Mouse (Mus musculus): ENCODE measurements at regions not wholly inside any gene's neighbourhood (a gene's known extent, or its start where the extent isn't known, plus 50 kb on each side); places are given as distances from the start of the nearest gene placed in this dataset.

DNA sequence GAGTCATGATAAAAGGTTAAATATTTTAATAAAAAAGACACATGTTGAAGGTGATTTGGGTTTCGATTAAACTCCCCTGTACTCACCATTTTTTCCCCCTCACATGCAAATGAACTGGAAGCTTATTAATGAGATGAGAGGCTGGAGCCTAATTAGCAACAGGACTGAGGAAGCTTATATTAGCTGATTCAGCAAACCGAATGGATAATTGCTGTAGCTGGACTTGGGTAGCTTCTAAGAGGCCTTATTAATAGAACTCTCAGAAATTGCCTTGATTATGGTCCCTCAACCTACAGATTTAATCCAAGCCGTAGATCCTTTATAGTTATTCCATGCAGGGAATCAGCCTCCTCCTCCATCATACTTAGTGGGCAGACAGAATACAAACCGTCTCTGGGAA, 369.7 kb downstream of the Lmx1a start:
- H3K9ac ChIP-seq (ENCODE audit: low read length) = no peak overlapping the region
- no peaks in the 10 kb centered on the region for H3K27me3 ChIP-seq (ENCODE audit: control insufficient read depth, insufficient read depth, low read length)
- H3K4me1 ChIP-seq (replicated peaks; ENCODE audit: control insufficient read depth, insufficient read depth, low read length) = peaks cover 4% of the 10 kb centered on the region; the same call in 1 of the 2 replicates
- no peaks in the 10 kb centered on the region for H3K9me3 ChIP-seq (ENCODE audit: control insufficient read depth, low read length)
- WGBS = 58% methylated on average over 4 of the region's 4 CpGs
- no peaks in the 10 kb centered on the region for H3K36me3 ChIP-seq (ENCODE audit: control insufficient read depth, insufficient read depth, low read length)
- H3K4me3 ChIP-seq (ENCODE audit: low read depth, low read length) = no peak overlapping the region
- no peak overlapping the region for H3K27ac ChIP-seq (ENCODE audit: low read depth, low read length)
- no peak overlapping the region for H3K4me2 ChIP-seq (ENCODE audit: low read depth, low read length, severe bottlenecking)
- no peak for DNase-seq (ENCODE audit: low spot score)
- peak; percentile 58 for ATAC-seq (replicated peaks; ENCODE audit: low FRiP score)

DNA sequence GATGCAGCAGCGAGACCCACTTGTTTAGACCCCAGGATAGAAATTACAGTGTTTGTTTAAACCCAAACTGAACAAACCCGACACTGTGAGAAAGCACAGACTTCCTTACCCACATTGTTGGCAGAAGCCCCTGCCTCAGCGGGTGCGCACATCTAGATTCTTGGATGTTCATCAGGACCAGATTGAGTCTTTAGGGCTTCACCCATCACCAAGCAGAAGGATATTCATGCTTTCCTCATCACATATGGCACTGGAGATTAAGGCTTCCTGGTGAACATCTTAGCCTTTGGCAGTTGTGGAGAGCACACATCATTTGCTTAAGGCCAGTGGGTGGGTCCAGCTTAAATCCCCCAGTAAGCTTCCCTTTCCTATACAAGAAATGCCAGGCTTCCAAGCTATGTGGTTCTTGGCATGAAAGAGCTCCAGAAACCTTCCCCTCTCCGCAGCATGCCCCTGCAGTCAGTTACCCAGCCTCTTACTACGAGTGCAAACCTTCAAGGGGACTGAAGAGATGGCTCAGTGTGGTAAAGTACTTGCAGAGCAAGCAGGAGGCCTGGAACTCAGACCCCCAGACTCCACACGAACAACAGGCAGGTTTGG, 367.9 kb downstream of the Pbx1 start:
- Histone ChIP-seq H3K4me1 (replicated peaks; ENCODE audit: control insufficient read depth, insufficient read depth, low read length) (0 out of 2 replicates have a peak, but pooled peaks cover 2% of the 10 kb centered on the region), H3K36me3 (ENCODE audit: control insufficient read depth, insufficient read depth, low read length) (no peaks in the 10 kb centered on the region), H3K4me3 (ENCODE audit: low read depth, low read length) (no peak overlapping the region), H3K9ac (ENCODE audit: low read length) (no peak overlapping the region), H3K27me3 (ENCODE audit: control insufficient read depth, insufficient read depth, low read length) (no peaks in the 10 kb centered on the region), H3K9me3 (ENCODE audit: control insufficient read depth, low read length) (no peaks in the 10 kb centered on the region), H3K27ac (ENCODE audit: low read depth, low read length) (no peak overlapping the region), H3K4me2 (ENCODE audit: low read depth, low read length, severe bottlenecking) (no peak overlapping the region)
- 82% methylated on average over 7 of the region's 7 CpGs for WGBS
- no peak for ATAC-seq (replicated peaks; ENCODE audit: low FRiP score)
- DNase-seq (ENCODE audit: low spot score) = no peak

DNA sequence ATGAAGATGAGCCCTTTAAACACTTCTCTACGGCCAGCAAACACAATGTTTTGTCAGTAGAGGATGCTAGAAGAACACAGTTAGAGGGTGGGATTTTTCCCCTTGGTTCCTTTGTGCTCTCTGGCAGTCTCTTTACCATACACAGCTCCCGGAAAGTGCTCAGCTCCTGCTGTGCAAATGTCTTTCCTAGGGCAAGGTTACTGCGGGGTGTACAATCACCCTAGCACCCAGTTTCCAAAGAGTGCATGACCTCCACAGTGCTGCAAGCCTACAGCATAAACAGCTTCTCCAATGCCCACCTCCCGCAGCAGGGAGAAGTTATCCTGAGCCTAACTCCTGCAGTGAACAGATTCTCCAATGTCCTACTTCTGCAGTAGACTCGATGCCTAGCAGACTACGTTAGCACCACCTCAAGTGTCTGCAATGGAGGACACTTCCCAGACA, 366.4 kb downstream of the Pbx1 start:
- Histone ChIP-seq H3K4me1 (replicated peaks; ENCODE audit: control insufficient read depth, insufficient read depth, low read length) (0 out of 2 replicates have a peak, but pooled peaks cover 2% of the 10 kb centered on the region), H3K27me3 (ENCODE audit: control insufficient read depth, insufficient read depth, low read length) (no peaks in the 10 kb centered on the region), H3K9ac (ENCODE audit: low read length) (no peak overlapping the region), H3K4me3 (ENCODE audit: low read depth, low read length) (no peak overlapping the region), H3K9me3 (ENCODE audit: control insufficient read depth, low read length) (no peaks in the 10 kb centered on the region), H3K27ac (ENCODE audit: low read depth, low read length) (no peak overlapping the region), H3K4me2 (ENCODE audit: low read depth, low read length, severe bottlenecking) (no peak overlapping the region), H3K36me3 (ENCODE audit: control insufficient read depth, insufficient read depth, low read length) (no peaks in the 10 kb centered on the region)
- DNase-seq (ENCODE audit: low spot score) (no peak), ATAC-seq (replicated peaks; ENCODE audit: low FRiP score) (no peak)
- WGBS = 46% methylated on average over 6 of the region's 6 CpGs

DNA sequence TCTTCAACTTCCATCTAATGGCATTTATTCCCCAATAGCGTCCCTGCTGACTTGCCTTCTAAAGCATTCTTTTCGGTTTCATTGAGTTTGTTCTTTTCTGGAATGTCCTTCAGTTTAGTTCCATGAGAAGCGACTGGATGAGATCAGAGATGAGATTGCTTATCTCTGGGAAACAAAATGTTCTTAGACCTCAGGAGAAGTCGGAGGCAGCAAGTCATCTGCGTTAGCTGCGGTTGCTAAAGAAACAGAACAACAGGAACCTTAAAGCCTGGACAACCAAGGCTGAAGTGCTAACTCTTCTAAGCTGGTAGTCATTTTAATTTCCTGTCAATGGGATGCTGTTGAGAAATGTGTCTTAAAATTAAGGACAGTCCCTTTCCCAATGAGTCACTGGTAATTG, 365.3 kb downstream of the Pbx1 start:
- H3K36me3 ChIP-seq (ENCODE audit: control insufficient read depth, insufficient read depth, low read length) = no peaks in the 10 kb centered on the region
- no peak overlapping the region for H3K9ac ChIP-seq (ENCODE audit: low read length)
- ATAC-seq (replicated peaks; ENCODE audit: low FRiP score) = no peak
- 0 out of 2 replicates have a peak, but pooled peaks cover 2% of the 10 kb centered on the region for H3K4me1 ChIP-seq (replicated peaks; ENCODE audit: control insufficient read depth, insufficient read depth, low read length)
- H3K4me2 ChIP-seq (ENCODE audit: low read depth, low read length, severe bottlenecking) = no peak overlapping the region
- H3K4me3 ChIP-seq (ENCODE audit: low read depth, low read length) = no peak overlapping the region
- H3K27me3 ChIP-seq (ENCODE audit: control insufficient read depth, insufficient read depth, low read length) = no peaks in the 10 kb centered on the region
- no peak for DNase-seq (ENCODE audit: low spot score)
- 68% methylated on average over 6 of the region's 6 CpGs for WGBS
- no peaks in the 10 kb centered on the region for H3K9me3 ChIP-seq (ENCODE audit: control insufficient read depth, low read length)
- H3K27ac ChIP-seq (ENCODE audit: low read depth, low read length) = no peak overlapping the region

DNA sequence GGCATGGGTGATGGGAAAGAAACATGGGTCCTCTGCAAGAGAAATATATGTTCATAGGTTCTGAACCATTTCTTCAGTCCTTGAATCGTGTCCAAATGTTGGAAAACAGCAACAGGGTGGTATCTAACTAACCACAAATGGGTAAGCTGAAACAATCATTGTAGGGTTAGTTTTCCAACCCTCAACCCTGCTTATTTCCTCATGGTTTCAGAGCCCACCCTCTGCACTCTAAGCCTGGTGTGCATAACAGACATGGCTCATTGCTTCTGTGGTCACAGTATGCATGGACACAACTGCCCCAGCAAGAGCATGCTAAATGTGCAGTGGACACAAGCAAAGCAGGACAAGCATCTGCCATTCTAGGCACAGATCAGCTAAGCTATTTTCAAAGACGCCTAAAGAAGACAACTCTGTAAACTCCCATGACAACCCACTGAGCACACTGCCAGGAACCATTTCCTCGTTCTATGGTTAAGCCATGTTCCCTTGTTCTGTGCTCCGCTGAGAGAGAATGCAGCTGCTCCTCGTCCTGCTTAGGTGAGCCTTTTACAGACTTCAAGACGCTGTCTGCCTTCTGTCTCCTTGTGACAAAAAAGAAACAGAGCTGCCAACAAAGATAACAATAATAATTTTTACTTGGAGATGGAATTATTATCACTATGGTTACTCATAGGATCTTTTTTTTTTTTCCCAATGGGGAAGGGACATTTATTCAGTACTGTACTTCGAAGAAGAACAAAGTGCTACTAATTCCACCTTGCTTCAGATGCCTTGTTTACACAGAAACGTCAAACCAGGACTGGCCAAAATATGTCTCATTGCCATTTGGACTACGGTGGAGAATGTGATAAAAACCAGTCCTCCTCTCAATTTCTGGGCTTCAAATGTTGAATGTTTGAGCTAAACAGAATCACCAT, 363.8 kb downstream of the Pbx1 start:
- Histone ChIP-seq H3K4me1 (replicated peaks; ENCODE audit: control insufficient read depth, insufficient read depth, low read length) (0 out of 2 replicates have a peak, but pooled peaks cover 2% of the 10 kb centered on the region), H3K9ac (ENCODE audit: low read length) (no peak overlapping the region), H3K36me3 (ENCODE audit: control insufficient read depth, insufficient read depth, low read length) (no peaks in the 10 kb centered on the region), H3K27ac (ENCODE audit: low read depth, low read length) (no peak overlapping the region), H3K4me3 (ENCODE audit: low read depth, low read length) (no peak overlapping the region), H3K9me3 (ENCODE audit: control insufficient read depth, low read length) (no peaks in the 10 kb centered on the region), H3K27me3 (ENCODE audit: control insufficient read depth, insufficient read depth, low read length) (no peaks in the 10 kb centered on the region), H3K4me2 (ENCODE audit: low read depth, low read length, severe bottlenecking) (no peak overlapping the region)
- 79% methylated on average over 9 of the region's 9 CpGs for WGBS
- no peak for ATAC-seq (replicated peaks; ENCODE audit: low FRiP score)
- DNase-seq (ENCODE audit: low spot score) = no peak

DNA sequence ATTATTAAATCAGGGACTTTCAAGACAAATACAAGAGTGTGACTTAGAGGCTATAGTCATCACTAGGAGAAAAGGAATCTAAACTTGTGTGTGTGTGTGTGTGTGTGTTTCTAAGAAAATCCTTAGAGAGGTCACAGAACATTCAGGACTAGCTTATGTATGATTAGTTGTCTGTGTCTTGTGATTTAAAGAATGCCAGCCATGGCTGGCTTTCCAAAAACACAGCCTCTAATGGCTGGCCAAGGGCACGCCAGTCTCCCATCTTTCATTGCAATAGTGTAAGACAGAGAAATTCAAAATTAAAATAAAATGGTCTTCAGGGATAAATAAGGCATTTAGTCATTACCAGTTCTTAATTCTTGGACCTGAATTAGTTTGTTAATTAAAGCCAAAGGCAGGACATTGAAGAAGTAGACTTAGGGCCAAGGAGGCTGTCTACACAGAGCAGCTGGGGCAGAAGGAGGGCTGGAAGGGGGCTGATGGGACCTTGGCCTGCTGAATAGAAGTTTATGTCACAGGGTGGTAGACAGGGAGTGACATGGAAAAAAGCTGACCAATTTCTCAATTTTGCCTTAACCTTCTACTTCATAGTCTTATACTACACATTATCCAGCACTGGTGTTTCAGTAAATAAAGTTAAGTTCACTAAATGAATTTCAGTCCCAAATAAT, 363.0 kb downstream of the Pbx1 start:
- Histone ChIP-seq H3K4me1 (replicated peaks; ENCODE audit: control insufficient read depth, insufficient read depth, low read length) (0 out of 2 replicates have a peak, but pooled peaks cover 2% of the 10 kb centered on the region), H3K27ac (ENCODE audit: low read depth, low read length) (no peak overlapping the region), H3K36me3 (ENCODE audit: control insufficient read depth, insufficient read depth, low read length) (no peaks in the 10 kb centered on the region), H3K9me3 (ENCODE audit: control insufficient read depth, low read length) (no peaks in the 10 kb centered on the region), H3K9ac (ENCODE audit: low read length) (no peak overlapping the region), H3K27me3 (ENCODE audit: control insufficient read depth, insufficient read depth, low read length) (no peaks in the 10 kb centered on the region), H3K4me2 (ENCODE audit: low read depth, low read length, severe bottlenecking) (no peak overlapping the region), H3K4me3 (ENCODE audit: low read depth, low read length) (no peak overlapping the region)
- WGBS = 94% methylated on average over 1 of the region's 1 CpGs
- no peak for ATAC-seq (replicated peaks; ENCODE audit: low FRiP score)
- no peak for DNase-seq (ENCODE audit: low spot score)

All from forebrain, embryonic 11.5 days (tissue).